Mouse (Mus musculus): Measurements from ENCODE around the gene Nono. TPM values are rescaled to one million over a fixed set of nuclear protein-coding genes. Genes with fewer than 3 reads are reported as not detected.

The Nono gene
- polyA plus RNA-seq, 1 experiment from 2014 or later, result 506 TPM

Other genes with a start within 250 kb of the Nono start
- gene Snx12, start 206.8 kb upstream of the Nono start, polyA plus RNA-seq (2015; fragmentation: Nextera tagmentation; extraction: Ambion mirVana), result 50.4 and 54.3 TPM in 2 replicates
- 5.1 and 5.8 TPM in 2 replicates for gene Foxo4, start 174.8 kb upstream of the Nono start, polyA plus RNA-seq (2015; fragmentation: Nextera tagmentation; extraction: Ambion mirVana)
- not detected in 2 replicates for gene Gm614, start 165.3 kb upstream of the Nono start, polyA plus RNA-seq (2015; fragmentation: Nextera tagmentation; extraction: Ambion mirVana)
- gene Il2rg, start 161.1 kb upstream of the Nono start, polyA plus RNA-seq (2015; fragmentation: Nextera tagmentation; extraction: Ambion mirVana), result 9.4 and 9.5 TPM in 2 replicates
- not detected in 2 replicates for gene Gm20489, start 160.3 kb upstream of the Nono start, polyA plus RNA-seq (2015; fragmentation: Nextera tagmentation; extraction: Ambion mirVana)
- gene Med12, start 155.3 kb upstream of the Nono start, polyA plus RNA-seq (2015; fragmentation: Nextera tagmentation; extraction: Ambion mirVana), result 43.1 and 43.7 TPM in 2 replicates
- gene Nlgn3, start 130.2 kb upstream of the Nono start, polyA plus RNA-seq (2015; fragmentation: Nextera tagmentation; extraction: Ambion mirVana), result 17.8 and 19.9 TPM in 2 replicates
- 0.28 TPM in 1 of 2 replicates, not detected in the other for gene Gjb1, start 52.9 kb upstream of the Nono start, polyA plus RNA-seq (2015; fragmentation: Nextera tagmentation; extraction: Ambion mirVana)
- 43.7 and 48.0 TPM in 2 replicates for gene Zmym3, start 8.5 kb upstream of the Nono start, polyA plus RNA-seq (2015; fragmentation: Nextera tagmentation; extraction: Ambion mirVana)
- gene Itgb1bp2, start 19.8 kb downstream of the Nono start, polyA plus RNA-seq (2015; fragmentation: Nextera tagmentation; extraction: Ambion mirVana), result 30.0 and 31.3 TPM in 2 replicates
- gene Taf1, start 103.4 kb downstream of the Nono start, polyA plus RNA-seq (2015; fragmentation: Nextera tagmentation; extraction: Ambion mirVana), result 16.3 and 17.1 TPM in 2 replicates
- gene Ogt, start 210.7 kb downstream of the Nono start, polyA plus RNA-seq (2015; fragmentation: Nextera tagmentation; extraction: Ambion mirVana), result 162 and 180 TPM in 2 replicates

Measured in limb, embryonic 13.5 days (tissue).